Mouse (Mus musculus) midbrain, embryonic 16.5 days (tissue): ENCODE data around the gene Tnfrsf4. TPM values are rescaled to one million over a fixed set of nuclear protein-coding genes. Genes with fewer than 3 reads are reported as not detected.
A peak's percentile ranks its signal among the peaks of the same experiment; 100 is the strongest.

Source experiments
- ATAC-seq: fragments of 200-750 bp; cut with Nextera tagmentation; 2 replicates; pipeline ENCODE4 v1.8.0; 2017; ENCODE audit warnings: moderate TSS enrichment
- H3K27ac ChIP-seq: fragments of 300-500 bp; sonication (generic); 2 replicates; pipeline ENCODE4 v1.5.1; 2014; ENCODE audit warnings: mild to moderate bottlenecking, low read length, mixed read lengths
- H3K27me3 ChIP-seq: fragments of 300-500 bp; sonication (generic); 2 replicates; pipeline ENCODE4 v1.6.1; 2014; ENCODE audit warnings: low read depth, low read length, mixed read lengths; ENCODE audit not compliant: control insufficient read depth, insufficient read depth
- H3K36me3 ChIP-seq: fragments of 300-500 bp; sonication (generic); 2 replicates; pipeline ENCODE4 v1.6.1; 2014; ENCODE audit warnings: mild to moderate bottlenecking, low read length, moderate library complexity, mixed read lengths; ENCODE audit not compliant: control insufficient read depth, insufficient read depth
- H3K4me1 ChIP-seq: fragments of 300-500 bp; sonication (generic); 2 replicates; pipeline ENCODE4 v1.6.1; 2014; ENCODE audit warnings: mild to moderate bottlenecking, low read length, mixed read lengths; ENCODE audit not compliant: control insufficient read depth, insufficient read depth
- H3K4me2 ChIP-seq: fragments of 300-500 bp; sonication (generic); 2 replicates; pipeline ENCODE4 v1.6.1; 2014; ENCODE audit warnings: mild to moderate bottlenecking, low read length, mixed read lengths
- H3K4me3 ChIP-seq: fragments of 300-500 bp; sonication (generic); 2 replicates; pipeline ENCODE4 v1.5.1; 2014; ENCODE audit warnings: low read depth, mild to moderate bottlenecking, low read length, moderate library complexity, mixed read lengths
- H3K9ac ChIP-seq: fragments of 300-500 bp; sonication (generic); 2 replicates; pipeline ENCODE4 v1.6.1; 2014; ENCODE audit warnings: low read depth, low read length, mixed read lengths
- H3K9me3 ChIP-seq: fragments of 300-500 bp; sonication (generic); replicated peaks from 2 replicates; pipeline ENCODE4 v1.6.1; 2014; ENCODE audit warnings: mild to moderate bottlenecking, low read length, mixed read lengths; ENCODE audit not compliant: control insufficient read depth, poor library complexity, severe bottlenecking
- WGBS: fragments of 180-500 bp; shearing (Covaris S2); extraction: QIAGEN DNeasy Blood & Tissue Kit; methylation state at CpG from one replicate; pipeline ENCODE4 v1.1.7; 2014; 5-methylcytosine and 5-hydroxymethylcytosine counted together
- polyA plus RNA-seq: library from polyadenylated mRNA; unstranded; fragments of >200 nt; fragmentation: Nextera tagmentation; extraction: Ambion mirVana; gene quantifications from 2 replicates; pipeline ENCODE4 v1.2.1, GENCODE M21; 2015

Tnfrsf4 gene
- polyA plus RNA-seq, 1 experiment from 2014 or later = not detected

DNA sequence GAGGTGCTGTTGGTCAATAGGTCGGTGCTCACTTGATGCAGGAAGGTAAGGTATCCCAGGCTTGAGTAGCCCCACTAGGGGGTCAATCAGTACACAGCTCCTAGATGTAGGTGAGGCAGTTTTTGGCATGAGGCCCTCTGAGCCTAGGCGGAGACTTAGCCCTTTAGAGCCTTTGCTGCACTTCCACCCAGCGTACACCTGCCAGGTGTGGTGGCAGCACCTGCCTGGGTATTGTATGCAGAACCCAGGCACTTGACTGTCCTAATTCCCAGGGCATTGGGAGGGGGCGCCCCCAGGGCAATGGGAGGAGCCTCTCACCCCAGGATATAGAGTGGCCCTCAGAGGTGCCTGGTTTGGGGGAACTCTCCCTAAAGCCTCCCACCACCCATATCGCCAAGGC, 41.5 kb downstream of the Tnfrsf4 start:
- no peak for ATAC-seq
- Histone ChIP-seq H3K9me3 (no peaks in the 10 kb centered on the region), H3K4me1 (no peaks in the 10 kb centered on the region), H3K4me2 (no peak overlapping the region), H3K4me3 (no peak overlapping the region), H3K27me3 (no peaks in the 10 kb centered on the region), H3K36me3 (no peaks in the 10 kb centered on the region), H3K9ac (no peak overlapping the region), H3K27ac (no peak overlapping the region)
- WGBS = 87% methylated on average over 5 of the region's 5 CpGs

DNA sequence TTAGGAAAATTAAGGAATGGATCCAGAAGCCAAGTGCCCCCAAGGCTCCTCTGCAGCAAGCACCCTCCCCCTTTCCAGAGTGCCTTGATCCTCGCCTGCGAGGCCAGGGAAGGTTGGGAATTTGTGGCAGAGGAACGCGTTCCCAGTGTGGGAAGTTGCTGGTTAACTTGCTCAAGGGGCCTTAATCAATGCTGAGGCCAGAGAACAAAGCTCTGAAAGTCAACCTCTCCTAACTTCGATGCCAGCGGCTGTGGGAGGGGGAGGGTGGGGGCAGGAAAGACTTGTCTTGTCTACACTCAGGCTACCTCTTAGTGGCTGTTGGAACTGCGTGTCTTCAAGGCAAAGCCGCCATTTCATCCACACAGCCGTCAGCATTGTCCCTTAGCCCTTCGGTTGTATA, 44.1 kb downstream of the Tnfrsf4 start:
- Histone ChIP-seq H3K9ac (no peak overlapping the region), H3K27me3 (no peaks in the 10 kb centered on the region), H3K4me1 (no peaks in the 10 kb centered on the region), H3K4me2 (no peak overlapping the region), H3K36me3 (no peaks in the 10 kb centered on the region), H3K27ac (no peak overlapping the region), H3K4me3 (no peak overlapping the region), H3K9me3 (no peaks in the 10 kb centered on the region)
- WGBS = 72% methylated on average over 10 of the region's 10 CpGs
- ATAC-seq = no peak

DNA sequence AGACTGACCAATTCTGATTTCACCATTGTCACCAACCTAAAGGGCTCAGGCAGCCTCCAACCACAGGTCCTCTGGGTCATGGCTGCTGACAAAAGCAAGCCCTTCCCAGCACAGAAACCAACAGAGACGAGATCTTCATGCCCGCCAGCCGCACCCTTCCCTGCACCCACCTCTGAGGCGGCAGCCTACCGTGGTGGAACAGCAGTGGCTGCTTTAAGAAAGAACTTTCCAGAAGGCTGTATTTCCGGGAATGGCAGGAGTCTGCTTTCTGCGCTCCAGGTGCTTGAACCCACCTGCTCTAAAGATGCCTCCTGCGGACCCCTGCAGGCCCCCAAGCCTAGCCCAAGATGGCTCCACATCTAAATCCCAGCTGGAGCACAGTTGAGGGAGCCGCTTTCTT, 45.2 kb downstream of the Tnfrsf4 start:
- Histone ChIP-seq H3K27ac (no peak overlapping the region), H3K4me3 (no peak overlapping the region), H3K36me3 (no peaks in the 10 kb centered on the region), H3K4me2 (no peak overlapping the region), H3K27me3 (no peaks in the 10 kb centered on the region), H3K9me3 (no peaks in the 10 kb centered on the region), H3K9ac (no peak overlapping the region), H3K4me1 (peaks cover 2% of the 10 kb centered on the region; the same call in 1 of the 2 replicates)
- 81% methylated on average over 9 of the region's 9 CpGs for WGBS
- ATAC-seq = no peak

DNA sequence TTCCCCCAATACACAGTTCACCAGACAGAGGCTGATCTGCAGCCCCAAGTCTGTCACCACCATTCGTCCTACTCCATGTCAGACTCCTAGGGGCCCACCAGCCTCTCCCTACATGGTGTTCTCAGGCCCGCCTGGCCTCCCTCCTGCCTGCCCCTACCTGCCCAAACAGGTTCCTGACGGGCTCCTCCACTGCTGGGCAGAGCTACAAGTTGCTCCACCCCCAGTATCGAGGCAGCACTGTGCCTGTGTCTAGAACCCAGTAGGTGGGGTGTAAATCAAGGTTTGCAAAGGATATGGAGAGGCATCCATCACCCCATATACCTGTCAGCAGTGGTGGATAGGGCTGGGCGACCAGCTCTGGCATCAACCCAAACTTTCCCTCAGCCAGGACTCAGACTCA, 45.6 kb downstream of the Tnfrsf4 start, which contains the start of gene Ttll10:
Gene Ttll10 (minus strand): TSS at position 154 of the 400 bp plus-strand sequence.
- peaks cover 6% of the 10 kb centered on the region; the same call in 1 of the 2 replicates for H3K4me1 ChIP-seq
- no peak within 1 kb of the TSS for H3K27ac ChIP-seq
- WGBS = 53% methylated on average over 5 of the region's 5 CpGs
- ATAC-seq = 0 out of 2 replicates have a peak, but pooled peaks have one; percentile 32
- no peaks in the 10 kb centered on the region for H3K36me3 ChIP-seq
- H3K9ac ChIP-seq = no peak within 1 kb of the TSS
- H3K9me3 ChIP-seq = no peaks in the 10 kb centered on the region
- H3K4me3 ChIP-seq = no peak within 1 kb of the TSS
- no peak within 1 kb of the TSS for H3K4me2 ChIP-seq
- H3K27me3 ChIP-seq = no peaks in the 10 kb centered on the region

DNA sequence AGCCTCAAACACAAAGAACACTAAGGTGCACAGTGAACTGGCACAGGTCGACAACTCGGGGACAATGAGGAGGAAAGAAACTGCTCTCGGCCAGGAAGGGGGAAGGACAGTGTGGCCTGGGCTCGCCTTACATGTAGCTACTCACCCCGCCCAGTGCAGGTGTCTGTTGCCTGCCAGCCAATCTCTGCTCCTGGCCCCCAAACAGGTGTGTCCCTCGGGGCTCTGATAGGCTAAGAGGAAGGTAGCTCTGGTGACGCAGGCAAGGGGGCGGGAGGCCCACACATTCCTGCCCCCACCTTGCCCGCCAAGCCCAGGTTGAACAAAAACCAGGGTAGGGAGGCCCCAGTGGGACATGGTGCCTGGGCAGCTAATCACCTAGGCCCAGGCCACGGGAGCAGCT, 46.1 kb downstream of the Tnfrsf4 start:
- Histone ChIP-seq H3K4me2 (no peak overlapping the region), H3K9me3 (no peaks in the 10 kb centered on the region), H3K4me1 (peaks cover 6% of the 10 kb centered on the region; the same call in 1 of the 2 replicates), H3K27ac (no peak overlapping the region), H3K27me3 (no peaks in the 10 kb centered on the region), H3K9ac (no peak overlapping the region), H3K36me3 (no peaks in the 10 kb centered on the region), H3K4me3 (no peak overlapping the region)
- no peak for ATAC-seq
- WGBS = 47% methylated on average over 10 of the region's 10 CpGs

DNA sequence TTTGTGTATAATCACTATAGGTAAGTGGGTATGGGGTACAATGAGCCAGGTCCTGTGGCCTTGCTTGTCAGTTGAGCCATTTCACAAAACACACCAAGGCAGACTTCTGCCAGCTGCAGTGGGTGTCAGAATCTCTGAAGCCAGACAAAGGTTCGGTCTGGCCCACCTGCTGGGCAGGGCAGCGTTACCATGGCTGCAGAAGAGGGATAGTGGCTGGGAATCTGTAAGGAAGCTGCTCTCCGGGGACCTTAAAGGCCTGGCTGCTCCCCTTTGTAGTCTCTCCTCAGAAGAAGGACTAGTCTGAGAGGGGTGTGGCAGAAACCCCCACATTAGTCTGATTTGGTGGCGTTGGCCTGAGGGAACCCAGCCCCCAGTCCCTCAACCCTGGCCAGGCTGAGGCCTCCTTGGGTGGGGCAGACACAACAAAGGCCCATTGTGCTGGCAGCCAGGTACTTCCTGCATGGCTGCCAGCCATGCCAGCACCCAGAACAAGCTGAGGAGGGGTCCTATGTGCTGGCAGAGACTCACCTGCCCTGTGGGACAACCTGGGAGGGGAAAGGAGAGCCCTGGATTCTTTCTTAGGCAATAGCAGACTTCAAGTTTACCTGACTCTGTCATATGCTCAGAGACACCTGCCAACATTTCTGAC, 50.3 kb downstream of the Tnfrsf4 start:
- Histone ChIP-seq H3K27ac (peak overlapping the region; percentile 33; the same call in 1 of the 2 replicates), H3K4me3 (no peak overlapping the region), H3K4me1 (peaks cover 6% of the 10 kb centered on the region; the same call in 1 of the 2 replicates), H3K9ac (peak overlapping the region; percentile 20; the same call in 1 of the 2 replicates), H3K4me2 (no peak overlapping the region), H3K36me3 (no peaks in the 10 kb centered on the region), H3K9me3 (no peaks in the 10 kb centered on the region), H3K27me3 (no peaks in the 10 kb centered on the region)
- ATAC-seq = no peak
- WGBS = 3% methylated on average over 4 of the region's 4 CpGs

DNA sequence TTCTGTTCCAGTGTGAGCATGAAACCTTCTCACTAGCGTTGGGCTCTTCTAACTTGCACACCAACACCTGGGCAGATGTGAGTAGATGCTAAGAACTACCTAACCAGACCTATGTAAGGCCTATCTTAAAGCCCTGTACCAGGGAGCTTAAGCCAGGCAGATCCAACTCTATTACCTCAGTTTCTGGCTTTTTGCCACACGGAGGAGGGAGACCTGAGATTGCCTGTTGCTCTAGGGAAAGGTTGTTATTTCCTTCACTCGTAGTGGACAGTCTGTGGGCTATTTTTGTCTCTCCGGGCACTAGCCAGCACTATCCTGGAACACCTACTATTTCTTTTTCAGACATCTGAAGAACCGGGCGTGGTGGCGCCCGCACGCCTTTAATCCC, 50.9 kb downstream of the Tnfrsf4 start:
- H3K4me1 ChIP-seq = peaks cover 6% of the 10 kb centered on the region; the same call in 1 of the 2 replicates
- no peak for ATAC-seq
- no peak overlapping the region; the same call in 1 of the 2 replicates for H3K27ac ChIP-seq
- no peaks in the 10 kb centered on the region for H3K9me3 ChIP-seq
- H3K36me3 ChIP-seq = no peaks in the 10 kb centered on the region
- H3K27me3 ChIP-seq = no peaks in the 10 kb centered on the region
- H3K9ac ChIP-seq = no peak overlapping the region
- H3K4me2 ChIP-seq = no peak overlapping the region
- WGBS = 79% methylated on average over 9 of the region's 9 CpGs
- H3K4me3 ChIP-seq = no peak overlapping the region

DNA sequence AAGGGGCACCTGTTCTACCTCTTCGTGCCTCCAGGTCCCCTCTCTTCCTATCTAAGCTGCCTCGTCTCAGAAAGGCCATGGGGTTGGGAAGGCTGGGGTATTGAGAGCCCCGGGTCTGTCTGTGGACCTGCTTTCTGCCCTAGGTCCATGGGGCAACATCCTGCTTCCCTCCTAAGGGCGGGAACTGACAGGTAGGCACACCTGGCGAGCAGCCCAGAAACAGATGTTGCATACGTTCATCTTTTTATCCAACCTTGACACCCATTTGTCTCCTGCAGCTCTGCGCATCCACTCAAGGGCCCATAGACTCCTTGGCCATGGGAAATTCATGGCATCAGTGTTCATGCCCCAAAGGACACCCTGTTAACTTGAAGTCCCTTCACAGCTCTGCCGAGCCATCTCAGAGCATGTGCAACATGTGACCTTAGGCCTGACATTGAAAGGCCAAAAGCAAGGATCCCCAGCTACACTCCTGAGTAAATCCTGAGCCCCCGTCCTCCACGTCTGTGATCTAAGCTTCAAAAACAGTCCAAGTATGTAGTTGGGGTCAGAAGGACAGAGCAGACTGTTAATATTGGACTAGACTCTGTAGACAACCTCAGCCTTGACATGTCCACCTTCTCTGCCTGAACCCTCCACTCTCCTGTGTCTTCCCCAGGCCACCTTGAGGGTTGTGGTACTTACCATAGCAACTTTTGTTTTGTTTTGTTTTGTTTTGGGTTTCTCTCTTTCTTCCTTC, 51.7 kb downstream of the Tnfrsf4 start:
- Histone ChIP-seq H3K9ac (no peak overlapping the region), H3K36me3 (no peaks in the 10 kb centered on the region), H3K4me1 (peaks cover 6% of the 10 kb centered on the region; the same call in 1 of the 2 replicates), H3K27ac (no peak overlapping the region), H3K4me3 (no peak overlapping the region), H3K4me2 (no peak overlapping the region), H3K9me3 (no peaks in the 10 kb centered on the region), H3K27me3 (no peaks in the 10 kb centered on the region)
- WGBS = 89% methylated on average over 10 of the region's 10 CpGs
- ATAC-seq = no peak
